Mouse (Mus musculus): ENCODE results near the gene Gm266. TPM values are rescaled to one million over a fixed set of nuclear protein-coding genes. Genes with fewer than 3 reads are reported as not detected.

The Gm266 gene
- polyA plus RNA-seq, 1 experiment from 2014 or later, result not detected

DNA sequence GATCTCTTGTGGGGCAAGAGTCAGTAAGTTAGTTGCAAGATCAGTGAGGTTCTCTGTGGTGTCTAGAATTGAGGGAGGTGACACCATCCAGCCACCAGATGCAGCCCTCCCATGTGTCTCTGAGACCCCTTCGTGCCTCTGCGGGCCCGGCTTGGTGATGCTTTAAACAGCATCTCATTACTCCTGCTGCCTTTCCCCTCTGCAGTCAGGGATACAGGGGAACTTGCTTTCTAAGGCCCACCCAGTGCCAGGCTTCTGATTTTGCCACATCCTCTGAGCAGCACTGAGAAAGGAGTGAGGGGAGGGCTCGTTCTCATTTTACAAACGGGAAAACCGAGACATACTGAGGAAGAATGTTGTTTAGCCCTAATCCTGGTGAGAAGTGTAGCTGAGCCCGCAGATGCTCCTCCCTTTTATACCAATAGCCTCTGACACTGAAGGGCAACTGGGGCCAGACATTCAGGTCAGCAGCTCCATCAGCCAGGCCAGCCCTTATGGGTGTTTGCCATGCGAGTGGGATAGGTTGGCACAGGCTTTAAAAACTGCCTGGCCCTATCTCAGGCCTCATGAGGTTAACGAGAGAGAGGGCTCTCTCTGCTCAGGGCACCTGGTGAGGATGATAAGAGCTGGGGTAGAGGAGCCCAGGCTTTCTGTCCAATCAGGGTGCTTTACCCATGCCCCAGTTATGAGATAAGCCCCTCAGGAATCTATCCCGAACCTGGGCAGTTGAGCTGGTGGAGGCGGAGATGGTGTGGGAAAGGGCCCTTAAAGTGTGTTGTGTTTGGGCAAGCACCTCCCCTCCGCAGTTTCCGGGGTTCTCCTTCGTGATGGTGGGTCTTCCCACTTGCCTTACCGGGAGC, 42.4 kb downstream of the Gm266 start:
- 30% methylated on average over 14 of the region's 15 CpGs for WGBS (ENCODE audit: missing documents)
- Histone ChIP-seq H3K27ac (peak overlapping the region; percentile 91), H3K36me3 (ENCODE audit: inconsistent target) (peaks cover 17% of the 10 kb centered on the region; the same call in 1 of the 2 replicates), H3K79me2 (ENCODE audit: inconsistent target) (peaks cover 57% of the 10 kb centered on the region), H3K4me3 (ENCODE audit: inconsistent target) (peak overlapping the region; percentile 94)

DNA sequence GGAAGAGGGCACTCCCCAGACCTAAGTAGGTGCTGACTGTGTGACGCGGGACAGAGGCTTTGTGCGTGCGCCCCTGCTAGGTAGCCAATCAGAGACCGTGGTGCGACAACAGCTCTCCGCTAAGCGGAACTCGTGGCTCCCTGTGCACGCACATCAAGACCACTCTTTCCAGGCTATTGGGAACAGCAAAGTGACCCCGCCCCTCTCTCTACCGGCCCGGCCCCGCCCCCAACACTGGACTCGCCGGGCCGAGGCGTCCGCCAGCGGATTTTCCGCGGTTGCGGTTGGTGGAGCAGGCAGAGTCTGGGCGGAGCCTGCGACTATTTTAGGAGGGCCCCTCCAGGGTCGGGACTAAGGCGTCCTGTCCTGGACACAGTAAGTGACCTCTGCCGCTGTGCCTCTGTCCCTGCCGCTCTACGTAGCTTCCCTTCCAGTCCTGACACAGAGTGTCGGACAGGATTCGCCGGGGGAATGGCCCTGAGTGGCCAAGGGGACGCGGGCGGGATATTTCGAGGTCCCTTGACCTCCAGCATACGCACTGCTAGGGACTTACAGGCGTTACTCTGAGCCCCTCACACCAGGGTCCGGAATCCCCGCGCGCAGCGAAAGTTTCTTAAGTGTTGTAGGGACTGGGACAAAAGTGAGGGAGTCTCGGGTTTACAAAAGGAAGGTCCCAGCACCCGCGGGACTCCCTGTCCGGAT, 43.2 kb downstream of the Gm266 start, which contains the start of gene Tnfaip2:
Tnfaip2 (plus strand) TSS at position 161 of the 702 bp plus-strand sequence.
- WGBS (ENCODE audit: missing documents), result under 1% methylated on average over 48 of the region's 48 CpGs
- H3K79me2 ChIP-seq (ENCODE audit: inconsistent target), result peaks cover 49% of the 10 kb centered on the region
- H3K36me3 ChIP-seq (ENCODE audit: inconsistent target), result peaks cover 9% of the 10 kb centered on the region; the same call in 1 of the 2 replicates
- H3K27ac ChIP-seq, result peak within 1 kb of the TSS; percentile 91
- H3K4me3 ChIP-seq (ENCODE audit: inconsistent target), result peak within 1 kb of the TSS; percentile 94

DNA sequence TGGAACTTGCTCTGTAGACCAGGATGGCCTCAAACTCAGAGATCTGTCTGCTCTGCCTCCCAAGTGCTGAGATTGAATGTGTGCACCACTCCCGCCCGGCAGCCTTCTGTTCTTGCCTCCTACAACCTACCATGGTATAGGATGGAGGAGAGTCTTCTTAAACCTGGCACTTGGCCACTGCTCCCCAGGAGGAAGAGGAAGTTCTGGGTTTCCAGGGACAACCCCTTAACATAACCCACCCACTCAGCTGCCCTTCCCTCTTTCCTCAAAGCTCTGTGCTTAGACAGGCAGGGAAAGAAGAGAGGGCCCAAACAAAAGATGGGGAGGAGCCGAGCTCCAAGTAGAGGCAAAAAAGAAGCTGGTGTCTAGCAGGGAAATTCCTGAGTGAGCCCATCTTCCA, 44.1 kb downstream of the Gm266 start:
- Histone ChIP-seq H3K27ac (peak overlapping the region; percentile 81), H3K36me3 (ENCODE audit: inconsistent target) (peaks cover 6% of the 10 kb centered on the region; the same call in 1 of the 2 replicates), H3K79me2 (ENCODE audit: inconsistent target) (peaks cover 40% of the 10 kb centered on the region), H3K4me3 (ENCODE audit: inconsistent target) (no peak overlapping the region)
- WGBS (ENCODE audit: missing documents), result 34% methylated on average over 3 of the region's 3 CpGs

DNA sequence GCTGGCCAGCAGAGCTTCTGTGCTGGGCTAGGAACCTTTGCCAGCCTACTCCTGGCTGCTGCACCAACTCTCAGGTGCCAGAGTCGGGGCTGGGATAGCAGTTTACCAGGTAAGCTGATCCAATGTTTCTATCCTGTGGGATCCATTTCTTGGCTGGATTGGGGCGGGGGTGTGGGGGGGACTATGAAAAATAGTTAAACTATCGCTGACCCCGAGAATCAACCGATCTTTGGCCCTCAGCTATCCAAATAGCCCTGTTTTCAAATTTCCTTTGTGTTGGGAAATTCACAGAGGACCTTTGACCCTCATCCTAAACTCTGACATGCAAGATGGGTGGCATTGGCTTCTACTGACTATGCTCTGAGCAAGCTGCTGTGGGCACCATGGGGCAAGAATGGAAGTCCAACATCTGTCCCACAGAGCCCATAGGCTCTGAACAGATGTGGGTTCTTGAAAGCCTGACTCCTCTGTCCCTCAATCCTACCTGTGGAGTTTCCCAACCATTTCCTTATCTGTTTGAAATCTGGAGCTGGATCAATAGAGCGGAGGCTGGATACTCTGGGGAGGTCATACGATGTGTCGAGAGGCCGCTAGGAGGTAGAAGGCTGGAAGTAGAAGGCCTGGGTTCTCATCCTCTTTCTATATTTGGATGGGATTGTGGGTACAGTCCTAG, 44.8 kb downstream of the Gm266 start:
- 94% methylated on average over 9 of the region's 9 CpGs for WGBS (ENCODE audit: missing documents)
- Histone ChIP-seq H3K79me2 (ENCODE audit: inconsistent target) (peaks cover 33% of the 10 kb centered on the region), H3K4me3 (ENCODE audit: inconsistent target) (no peak overlapping the region), H3K27ac (peak overlapping the region; percentile 81), H3K36me3 (ENCODE audit: inconsistent target) (no peaks in the 10 kb centered on the region; the same call in 1 of the 2 replicates)

DNA sequence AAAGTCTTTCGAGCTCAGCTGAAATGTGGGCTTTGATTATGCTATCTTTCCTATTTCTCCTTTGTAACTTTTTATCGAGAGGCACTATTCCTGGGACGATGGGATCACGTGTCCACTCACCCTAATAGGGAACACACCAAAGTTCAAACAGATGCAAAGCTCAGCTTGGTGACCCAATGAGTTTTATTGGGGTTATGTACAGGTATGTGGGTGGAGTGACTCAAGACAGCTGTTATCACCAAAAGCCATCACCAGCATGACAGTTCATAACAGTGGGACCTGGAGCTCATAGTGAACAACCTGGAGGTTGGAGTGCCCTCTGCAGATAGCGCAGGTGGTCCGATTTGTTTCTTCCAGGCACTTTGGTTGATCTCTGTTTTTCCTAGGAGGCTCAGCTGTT, 46.8 kb downstream of the Gm266 start:
- WGBS (ENCODE audit: missing documents), result 96% methylated on average over 6 of the region's 6 CpGs
- no peak overlapping the region for H3K4me3 ChIP-seq (ENCODE audit: inconsistent target)
- peak overlapping the region; percentile 98 for H3K27ac ChIP-seq
- no peaks in the 10 kb centered on the region for H3K36me3 ChIP-seq (ENCODE audit: inconsistent target)
- peaks cover 15% of the 10 kb centered on the region for H3K79me2 ChIP-seq (ENCODE audit: inconsistent target)

DNA sequence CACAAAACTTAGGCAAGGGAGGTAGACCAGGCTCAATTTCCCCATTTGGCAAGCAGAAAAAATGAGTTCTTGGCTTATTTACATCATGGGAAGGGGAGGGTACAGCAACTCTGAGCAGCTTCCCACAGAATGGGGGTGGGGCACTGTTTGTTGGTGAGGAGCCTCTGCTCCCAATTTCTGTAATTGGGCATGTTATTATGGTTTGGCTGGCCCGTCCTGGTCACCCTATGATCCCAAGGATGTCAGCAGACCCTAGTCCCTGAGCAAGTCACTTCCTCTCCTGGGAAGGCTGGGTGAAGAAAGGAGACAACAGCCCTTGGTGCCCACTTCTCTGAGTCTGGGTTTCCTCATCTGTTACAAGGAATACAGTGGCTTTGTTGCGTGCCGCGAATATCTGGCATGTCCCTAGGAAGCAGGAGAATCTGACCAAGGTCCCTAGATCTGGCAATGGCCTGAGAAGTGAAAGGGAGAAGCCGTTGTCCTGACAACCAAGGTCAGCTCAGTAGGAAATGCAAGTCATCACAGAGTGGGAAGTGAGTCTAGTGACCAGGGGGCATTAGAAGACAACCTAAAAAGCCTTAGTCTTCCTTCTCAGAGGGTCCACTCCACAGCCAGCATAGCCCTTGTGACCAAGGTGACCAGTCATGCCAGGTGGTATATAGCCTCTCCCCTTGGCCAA, 48.3 kb downstream of the Gm266 start:
- no peaks in the 10 kb centered on the region for H3K36me3 ChIP-seq (ENCODE audit: inconsistent target)
- no peak overlapping the region for H3K4me3 ChIP-seq (ENCODE audit: inconsistent target)
- 4% methylated on average over 5 of the region's 5 CpGs for WGBS (ENCODE audit: missing documents)
- no peaks in the 10 kb centered on the region; the same call in 1 of the 2 replicates for H3K79me2 ChIP-seq (ENCODE audit: inconsistent target)
- peak overlapping the region; percentile 98 for H3K27ac ChIP-seq

DNA sequence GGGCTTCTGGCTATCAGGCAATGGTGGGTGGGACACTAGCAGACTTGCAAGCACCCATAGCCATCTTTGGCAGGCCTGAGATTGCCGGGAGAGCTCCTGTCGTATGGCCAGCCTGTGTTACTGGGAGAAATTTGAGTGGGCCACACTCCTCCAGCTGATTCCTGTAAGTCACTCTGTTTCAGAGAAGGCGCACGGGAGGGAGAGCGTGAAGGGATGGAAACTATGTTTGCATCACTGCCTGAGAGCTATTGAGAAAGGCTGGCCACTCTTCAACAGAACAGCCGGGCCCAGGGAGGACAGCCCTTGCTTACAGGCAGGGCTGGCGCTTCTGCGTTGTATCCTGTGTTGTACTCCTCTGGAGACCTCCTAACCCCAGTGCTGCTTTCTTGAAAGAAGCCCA, 49.0 kb downstream of the Gm266 start:
- Histone ChIP-seq H3K79me2 (ENCODE audit: inconsistent target) (no peaks in the 10 kb centered on the region), H3K27ac (peak overlapping the region; percentile 98), H3K36me3 (ENCODE audit: inconsistent target) (no peaks in the 10 kb centered on the region), H3K4me3 (ENCODE audit: inconsistent target) (no peak overlapping the region)
- 22% methylated on average over 8 of the region's 8 CpGs for WGBS (ENCODE audit: missing documents)

DNA sequence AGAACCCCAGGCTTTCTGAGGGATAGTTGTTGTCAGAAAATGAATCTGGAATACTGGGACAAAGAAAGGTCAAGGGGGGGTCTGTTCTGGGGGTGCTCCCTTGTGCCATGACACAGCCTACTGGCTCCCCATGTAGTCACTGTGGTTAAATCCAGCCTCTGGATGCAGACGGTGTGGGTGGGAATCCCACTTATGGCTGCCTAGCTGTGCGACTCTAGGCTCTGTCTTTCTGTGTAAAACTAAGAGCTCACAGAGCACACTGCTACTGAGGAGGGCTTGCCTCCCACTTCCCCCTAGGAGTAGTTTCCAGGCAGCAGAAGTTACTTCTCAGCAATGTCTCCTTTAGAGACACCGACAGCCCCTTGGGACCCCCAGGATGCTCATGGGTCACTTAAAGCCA, 49.5 kb downstream of the Gm266 start:
- peak overlapping the region; percentile 98 for H3K27ac ChIP-seq

DNA sequence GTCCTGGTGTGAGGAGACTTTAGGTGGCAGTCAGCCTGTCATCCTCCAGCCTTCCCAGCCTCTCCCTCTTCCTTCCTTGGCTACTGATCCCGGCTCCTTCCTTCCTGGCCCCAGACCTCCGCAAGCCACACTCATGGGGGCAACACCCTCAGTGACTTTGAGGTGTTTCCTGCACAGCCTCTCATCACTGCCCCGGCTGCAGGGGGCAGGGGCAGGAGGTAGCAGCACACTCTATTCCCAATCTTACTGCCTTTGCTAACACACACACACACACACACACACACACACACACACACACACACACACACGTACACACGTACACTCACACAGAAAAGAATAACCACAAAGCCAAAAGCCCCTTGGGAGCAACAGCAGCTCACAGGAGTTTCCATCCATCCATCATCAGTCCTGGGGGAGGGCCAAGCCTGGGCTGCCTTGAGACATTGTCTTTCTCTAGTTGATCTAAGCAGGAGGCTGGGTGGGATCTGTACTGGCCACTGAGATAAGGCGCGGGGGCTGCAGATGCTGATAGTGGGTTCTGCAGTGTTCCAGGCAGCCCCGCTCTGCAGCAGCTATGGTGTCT, 50.8 kb downstream of the Gm266 start:
- Histone ChIP-seq H3K27ac (peak overlapping the region; percentile 98), H3K36me3 (ENCODE audit: inconsistent target) (no peaks in the 10 kb centered on the region), H3K79me2 (ENCODE audit: inconsistent target) (no peaks in the 10 kb centered on the region), H3K4me3 (ENCODE audit: inconsistent target) (no peak overlapping the region)
- 83% methylated on average over 6 of the region's 8 CpGs for WGBS (ENCODE audit: missing documents)

More for the DNA sequence above, 49.5 kb downstream of the Gm266 start:
- H3K36me3 ChIP-seq (ENCODE audit: inconsistent target), result no peaks in the 10 kb centered on the region
- H3K79me2 ChIP-seq (ENCODE audit: inconsistent target), result no peaks in the 10 kb centered on the region
- no peak overlapping the region for H3K4me3 ChIP-seq (ENCODE audit: inconsistent target)
- WGBS (ENCODE audit: missing documents), result 58% methylated on average over 3 of the region's 3 CpGs

Other genes starting within 250 kb of the Gm266 start
- not detected in 3 replicates for gene Amn, start 214.7 kb downstream of the Gm266 start, polyA plus RNA-seq (2018)
- gene Cdc42bpb, start 108.1 kb downstream of the Gm266 start, polyA plus RNA-seq (2018), result 42.2 to 86.3 TPM (median 42.7 TPM) in 3 replicates
- not detected in 3 replicates for gene Lbhd2, start 79.0 kb downstream of the Gm266 start, polyA plus RNA-seq (2018)
- 8.0 to 13.2 TPM (median 12.5 TPM) in 3 replicates for gene Exoc3l4, start 68.8 kb downstream of the Gm266 start, polyA plus RNA-seq (2018)
- gene Tnfaip2, start 43.4 kb downstream of the Gm266 start, polyA plus RNA-seq (2018), result 127 to 339 TPM (median 289 TPM) in 3 replicates
- gene Eif5, start 52.2 kb upstream of the Gm266 start, polyA plus RNA-seq (2018), result 111 to 154 TPM (median 137 TPM) in 3 replicates
- 20.7 to 24.6 TPM (median 23.1 TPM) in 3 replicates for gene Mark3, start 88.7 kb upstream of the Gm266 start, polyA plus RNA-seq (2018)
- gene Ckb, start 186.5 kb upstream of the Gm266 start, polyA plus RNA-seq (2018), result 135 to 330 TPM (median 190 TPM) in 3 replicates
- gene Trmt61a, start 192.3 kb upstream of the Gm266 start, polyA plus RNA-seq (2018), result 3.4 to 25.1 TPM (median 4.4 TPM) in 3 replicates
- 17.0 to 24.0 TPM (median 23.4 TPM) in 3 replicates for gene Bag5, start 227.4 kb upstream of the Gm266 start, polyA plus RNA-seq (2018)
- 25.8 to 45.9 TPM (median 27.0 TPM) in 3 replicates for gene Apopt1, start 227.4 kb upstream of the Gm266 start, polyA plus RNA-seq (2018)

Data from macrophage (primary cell).